Mouse (Mus musculus) retina, postnatal 7 days (tissue): ENCODE results near the gene Slc44a2.
"Not testable (repeated sequence)": the region's sequence is repeated elsewhere in the genome, so short reads cannot be mapped to it uniquely, and the experiment has no call there.

Experiments
- DNase-seq: peaks from one replicate; pipeline ENCODE4 v3.0.0-alpha.2; 2012; ENCODE audit warnings: low read depth, low spot score

Gene Slc44a2

GRCm38 (mm10) chr9:21320619-21321512 lies at the start of gene Slc44a2:
Gene Slc44a2, plus strand, starts transcription at chr9:21320698.
- DNase-seq: peak; percentile 78

DNA sequence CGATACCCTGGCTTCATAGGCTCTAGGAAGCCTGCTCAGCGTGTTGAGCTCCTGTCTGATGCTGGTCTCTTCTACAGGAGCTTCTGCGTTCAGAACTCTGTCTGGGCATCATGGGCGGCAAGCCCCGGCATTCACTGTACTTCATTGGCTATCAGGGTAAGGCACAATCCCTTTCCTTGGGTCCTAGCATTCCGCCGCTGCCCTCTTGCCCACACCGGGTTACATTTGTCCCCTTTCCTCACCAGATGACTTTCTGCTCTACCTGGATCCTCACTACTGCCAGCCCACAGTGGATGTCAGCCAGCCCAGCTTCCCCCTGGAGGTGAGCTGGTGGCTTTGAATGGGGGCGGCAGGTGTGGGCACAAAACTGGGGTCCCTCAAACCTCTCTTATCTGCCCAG lies 48.1 kb upstream of the Slc44a2 start:
- DNase-seq: no peak

- DNase-seq: no peak
Measured at GRCm38 (mm10) chr9:21273094-21273493, 47.4 kb upstream of the Slc44a2 start.

DNA sequence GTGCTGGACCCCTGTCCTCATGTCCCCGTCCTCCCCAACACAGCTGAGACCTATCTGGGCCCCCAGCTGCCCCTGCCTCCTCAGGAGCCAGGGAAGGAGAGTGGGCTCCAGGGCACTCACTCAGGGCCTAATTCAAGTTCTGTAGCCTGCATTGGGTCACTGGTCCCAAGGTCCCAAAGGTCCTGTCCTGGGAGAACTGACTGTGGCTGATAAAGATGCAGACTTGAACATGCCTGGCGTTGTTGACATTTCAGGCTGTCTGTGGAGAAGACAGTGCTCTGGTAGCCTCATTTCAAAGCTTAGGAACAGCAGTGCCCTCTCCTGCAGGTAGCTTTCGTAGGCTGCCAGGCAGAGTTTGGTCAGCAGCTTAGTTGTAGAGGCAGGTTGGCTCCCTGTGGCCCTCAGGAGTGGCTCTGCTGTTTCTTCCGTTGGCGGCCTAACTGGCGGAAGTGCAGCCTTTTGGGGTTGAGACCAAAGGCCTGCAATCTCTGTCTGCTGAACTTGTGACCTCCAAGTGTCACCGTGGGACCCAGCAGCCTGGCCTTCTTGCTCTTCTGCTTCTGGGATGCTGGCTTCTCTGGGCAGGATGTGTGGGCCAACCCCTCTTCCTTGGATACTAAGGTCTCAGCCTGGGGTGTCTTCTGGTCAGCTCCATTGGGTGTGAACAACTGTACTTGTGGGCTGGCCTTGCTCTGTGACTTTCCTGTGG lies 46.8 kb upstream of the Slc44a2 start:
- no peak for DNase-seq

DNA sequence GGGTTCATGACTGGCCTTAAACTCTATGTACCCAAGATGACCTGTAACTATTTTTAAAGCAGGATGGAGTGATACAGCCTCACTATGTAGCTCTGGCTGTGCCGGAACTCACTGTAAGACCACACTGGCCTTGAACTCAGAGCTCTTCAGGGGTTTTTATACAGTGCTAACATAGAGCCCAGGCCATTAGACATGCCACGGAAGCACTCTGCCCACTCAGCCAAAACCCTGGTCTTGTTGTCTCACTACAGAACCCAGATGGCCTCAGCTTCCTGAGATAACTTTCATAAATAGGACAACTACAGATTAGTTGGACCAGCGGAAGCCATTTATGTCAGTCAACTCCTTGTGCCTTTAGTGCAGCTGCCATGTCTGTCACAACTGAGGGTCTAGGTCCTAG lies 46.2 kb upstream of the Slc44a2 start:
- no peak for DNase-seq

GRCm38 (mm10) chr9:21275013-21275710 lies 45.3 kb upstream of the Slc44a2 start:
- no peak for DNase-seq

DNA sequence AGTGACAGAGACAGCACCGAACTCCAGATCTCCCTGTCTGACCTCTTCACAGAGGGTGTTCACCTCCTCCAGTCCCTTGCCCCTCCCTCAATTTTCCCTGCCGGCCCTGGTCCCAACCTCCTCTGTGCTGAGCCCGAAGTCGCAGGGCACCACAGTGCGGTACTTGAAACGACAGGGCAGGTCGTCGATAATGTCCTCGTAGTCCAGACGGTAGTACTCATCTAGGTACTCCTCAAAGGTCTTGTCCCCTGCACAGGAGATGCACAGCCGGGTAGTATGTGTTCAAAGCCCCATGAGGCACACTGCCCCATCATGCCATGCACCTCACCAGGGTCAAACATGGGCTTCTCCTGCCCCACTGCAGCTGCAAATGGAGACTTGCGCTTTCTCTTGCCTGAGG lies 44.8 kb upstream of the Slc44a2 start:
- no peak for DNase-seq

- DNase-seq: no peak
Measured at GRCm38 (mm10) chr9:21276307-21276706, 44.2 kb upstream of the Slc44a2 start.

- DNase-seq: no peak
Measured at GRCm38 (mm10) chr9:21277776-21278175, 42.7 kb upstream of the Slc44a2 start.

DNA sequence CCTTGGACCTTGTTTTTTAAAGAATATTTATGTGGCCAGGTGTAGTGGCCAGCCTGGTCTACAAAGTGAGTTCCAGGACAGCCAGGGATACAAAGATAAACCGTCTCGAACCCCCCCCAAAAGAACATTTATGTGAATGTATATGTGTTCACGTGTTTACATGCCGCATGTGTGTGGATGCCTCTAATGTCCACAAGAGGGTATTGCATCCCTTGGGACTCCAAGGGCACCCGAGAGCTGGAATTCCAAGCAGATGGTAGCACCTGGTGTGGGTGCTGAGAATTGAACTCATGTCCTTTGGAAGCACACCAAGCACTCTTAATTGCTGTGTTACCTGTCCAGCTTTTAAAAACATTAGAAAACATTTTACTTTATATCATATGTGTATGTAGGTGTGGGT lies 36.9 kb upstream of the Slc44a2 start:
- DNase-seq: no peak

- no peak for DNase-seq
Measured at GRCm38 (mm10) chr9:21283994-21284393, 36.5 kb upstream of the Slc44a2 start.

DNA sequence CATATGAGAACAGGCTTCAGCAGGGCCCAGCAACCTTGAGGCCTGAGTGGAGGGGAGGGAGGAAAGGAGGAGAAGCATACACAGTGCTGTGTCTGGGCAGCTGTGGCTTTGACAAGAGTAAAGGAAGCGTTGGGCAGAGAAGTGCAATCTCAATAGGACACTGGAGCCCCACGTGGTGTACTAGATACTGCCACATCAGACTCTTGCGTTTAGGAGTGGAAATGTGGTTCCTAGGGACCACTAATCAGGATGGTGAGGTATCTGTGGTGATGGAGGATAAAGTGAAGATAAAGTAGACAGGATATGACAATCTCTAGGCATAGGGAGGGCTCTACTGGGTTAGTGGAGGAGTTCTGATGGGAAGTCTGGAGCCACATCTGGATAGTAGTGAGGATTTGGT lies 33.7 kb upstream of the Slc44a2 start:
- DNase-seq: no peak

GRCm38 (mm10) chr9:21287571-21288402 lies 32.7 kb upstream of the Slc44a2 start, which contains the start of gene Kri1:
Gene Kri1, minus strand, starts transcription at chr9:21287969.
- peak; percentile 95 for DNase-seq

DNA sequence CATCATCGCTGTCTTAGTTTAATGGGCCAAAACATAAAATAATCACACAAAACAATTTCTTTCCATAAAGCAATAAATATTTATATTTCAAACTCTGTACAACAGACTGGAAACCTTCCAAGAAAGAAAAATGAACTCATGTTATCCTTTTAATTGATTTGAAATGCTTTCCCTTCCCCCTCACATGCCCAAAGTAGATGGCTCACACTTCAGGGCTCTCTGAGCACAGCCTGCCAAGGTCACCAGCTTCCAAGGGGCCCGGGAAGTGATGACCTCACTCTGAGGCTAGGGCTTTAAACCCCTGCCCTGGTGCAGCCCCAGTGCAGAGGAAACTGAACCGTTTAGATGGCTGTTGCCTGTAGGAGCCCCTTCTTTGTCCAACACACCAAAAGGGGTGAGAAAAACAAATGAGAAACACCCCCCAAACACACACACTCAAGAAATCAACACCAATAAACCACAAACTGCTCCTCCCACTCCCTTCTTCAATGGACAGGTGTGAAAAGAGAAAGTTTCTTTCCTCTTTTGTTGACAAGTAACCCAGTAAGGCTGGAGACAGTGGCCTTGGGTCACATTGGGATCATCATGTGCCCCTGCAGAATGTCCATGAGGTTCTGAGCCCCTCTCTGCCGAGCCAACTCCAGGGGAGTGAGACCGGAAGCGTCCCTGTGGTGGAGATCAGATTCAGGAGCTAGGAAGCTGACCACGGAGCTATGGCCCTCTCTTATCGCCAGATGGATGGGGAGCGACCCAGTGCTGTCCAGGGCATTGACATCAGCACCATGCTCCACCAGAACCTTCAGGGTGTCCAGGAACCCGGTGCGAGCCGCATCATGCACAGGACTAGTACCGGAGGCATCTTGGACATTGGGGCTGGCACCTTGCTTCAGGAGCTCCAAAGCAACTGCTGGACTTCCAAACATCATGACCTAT lies 31.8 kb upstream of the Slc44a2 start:
- no peak for DNase-seq

GRCm38 (mm10) chr9:21289337-21289671 lies 31.2 kb upstream of the Slc44a2 start:
- DNase-seq: no peak

- no peak for DNase-seq
Measured at GRCm38 (mm10) chr9:21290589-21290988, 29.9 kb upstream of the Slc44a2 start.

DNA sequence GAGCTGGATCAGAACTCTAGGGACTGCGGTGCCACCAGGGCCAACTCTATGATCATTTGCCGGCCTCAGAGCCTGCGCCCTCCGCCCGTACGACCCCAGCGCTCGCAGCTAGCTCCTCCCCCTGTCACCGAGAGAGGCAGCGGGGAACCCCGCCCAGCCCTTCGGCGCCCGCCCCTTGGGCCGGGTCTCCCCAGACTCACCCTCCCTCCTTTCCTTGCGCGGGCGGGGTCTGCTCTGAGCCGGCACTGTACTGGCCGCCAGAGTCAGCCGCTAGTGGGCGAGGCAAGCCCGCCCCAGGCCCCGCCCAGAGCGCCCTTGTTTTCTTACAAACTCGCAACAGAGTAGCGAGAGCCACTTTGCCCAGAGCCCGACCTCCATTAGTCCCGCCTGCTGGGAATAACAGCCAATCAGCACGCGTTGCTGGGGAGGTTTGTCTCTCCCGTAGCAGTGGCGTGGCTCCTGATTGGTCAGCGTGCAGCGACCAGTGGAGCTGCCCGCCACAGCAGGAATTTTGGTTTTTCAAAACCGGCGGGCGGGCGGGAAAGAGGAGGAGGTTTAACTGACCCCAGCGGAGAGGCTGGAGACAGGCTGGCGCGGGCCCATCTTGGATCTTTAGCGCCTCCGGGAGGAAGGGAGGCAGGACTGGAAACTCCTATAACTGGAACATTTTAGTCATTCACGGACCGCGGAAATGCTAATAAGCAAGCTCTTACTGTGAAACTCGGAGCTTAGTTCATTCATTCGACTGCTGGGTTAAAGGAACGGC lies 29.3 kb upstream of the Slc44a2 start, which contains the start of gene Cdkn2d:
TSS of gene Cdkn2d (minus strand) at position 386 of the 766 bp plus-strand sequence.
- DNase-seq: peak; percentile 99

DNA sequence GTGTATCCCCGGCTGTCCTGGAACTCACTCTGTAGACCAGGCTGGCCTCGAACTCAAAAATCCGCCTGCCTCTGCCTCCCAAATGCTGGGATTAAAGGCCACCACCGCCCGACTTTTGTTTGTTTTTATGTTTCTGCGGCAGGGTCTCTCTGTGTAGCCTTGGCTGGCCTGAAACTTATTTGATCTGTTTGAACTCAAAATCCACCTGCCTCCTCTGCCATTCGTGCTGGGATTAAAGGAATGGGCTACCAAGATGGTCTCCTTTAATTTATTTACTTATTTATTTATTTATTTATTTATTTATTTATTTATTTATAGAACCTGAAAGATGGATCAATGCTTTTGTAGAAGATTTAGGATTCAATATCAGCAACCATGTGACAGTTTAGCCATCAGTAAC lies 28.6 kb upstream of the Slc44a2 start:
- not testable (repeated sequence) for DNase-seq

DNA sequence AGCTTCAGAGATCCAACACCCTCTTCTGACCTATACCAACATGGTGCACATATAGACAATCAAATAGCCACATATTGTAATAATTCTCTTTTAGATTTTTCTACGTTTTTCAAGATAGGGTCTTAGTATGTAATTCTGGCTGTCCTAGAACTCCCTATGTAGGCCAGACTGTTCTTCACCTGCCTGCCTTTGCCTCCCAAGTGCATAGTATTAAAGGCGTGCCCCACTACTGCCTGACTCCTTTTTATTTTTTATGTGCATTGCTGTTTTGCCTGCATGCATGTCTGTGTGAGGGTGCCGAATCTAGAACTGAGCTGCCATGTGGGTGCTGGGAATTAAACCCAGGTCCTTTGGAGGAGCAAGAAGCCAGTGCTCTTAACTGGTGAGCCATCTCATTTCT lies 28.2 kb upstream of the Slc44a2 start:
- no peak for DNase-seq
